Mouse (Mus musculus): ENCODE results near the gene Rap1gap2.

Rap1gap2 gene

DNA sequence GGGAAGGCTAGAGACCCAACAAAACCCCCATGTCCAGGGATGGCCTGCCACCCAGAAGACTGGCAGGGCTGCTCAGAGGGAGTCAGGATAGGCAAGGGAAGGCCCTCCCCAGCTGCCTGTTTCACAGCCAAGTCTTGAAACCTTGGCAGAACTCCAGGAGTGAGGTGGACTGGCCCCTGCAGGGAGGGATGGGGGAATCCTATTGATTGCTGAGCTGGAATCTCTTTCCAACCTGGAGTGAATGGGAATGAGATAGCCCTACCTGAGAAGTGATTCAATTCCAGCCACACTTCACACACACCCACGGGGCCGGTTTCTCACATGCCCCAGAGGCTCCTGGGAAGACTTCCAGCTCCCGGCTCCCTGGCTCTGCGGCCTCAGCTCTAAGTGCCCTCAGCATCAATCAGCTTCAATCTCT, 200.9 kb downstream of the Rap1gap2 start:
- peak; percentile 69 for DNase-seq (ENCODE audit: low spot score)

DNA sequence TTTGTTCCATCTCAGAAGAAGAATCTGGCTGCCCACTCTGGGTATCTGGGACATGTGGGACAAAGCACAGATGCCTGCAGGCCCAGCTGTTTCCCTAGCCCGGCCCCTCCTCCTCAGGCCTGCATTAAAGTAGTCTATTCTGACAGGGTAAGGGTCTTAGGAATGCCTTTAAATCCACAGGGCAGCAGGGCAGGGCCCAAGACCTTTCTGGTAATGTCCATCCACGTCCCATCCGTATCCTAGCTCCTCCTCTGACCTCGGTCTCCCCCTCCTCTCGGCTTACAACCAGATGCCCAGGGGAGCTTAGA, 201.3 kb downstream of the Rap1gap2 start:
- no peak for DNase-seq (ENCODE audit: low spot score)

DNA sequence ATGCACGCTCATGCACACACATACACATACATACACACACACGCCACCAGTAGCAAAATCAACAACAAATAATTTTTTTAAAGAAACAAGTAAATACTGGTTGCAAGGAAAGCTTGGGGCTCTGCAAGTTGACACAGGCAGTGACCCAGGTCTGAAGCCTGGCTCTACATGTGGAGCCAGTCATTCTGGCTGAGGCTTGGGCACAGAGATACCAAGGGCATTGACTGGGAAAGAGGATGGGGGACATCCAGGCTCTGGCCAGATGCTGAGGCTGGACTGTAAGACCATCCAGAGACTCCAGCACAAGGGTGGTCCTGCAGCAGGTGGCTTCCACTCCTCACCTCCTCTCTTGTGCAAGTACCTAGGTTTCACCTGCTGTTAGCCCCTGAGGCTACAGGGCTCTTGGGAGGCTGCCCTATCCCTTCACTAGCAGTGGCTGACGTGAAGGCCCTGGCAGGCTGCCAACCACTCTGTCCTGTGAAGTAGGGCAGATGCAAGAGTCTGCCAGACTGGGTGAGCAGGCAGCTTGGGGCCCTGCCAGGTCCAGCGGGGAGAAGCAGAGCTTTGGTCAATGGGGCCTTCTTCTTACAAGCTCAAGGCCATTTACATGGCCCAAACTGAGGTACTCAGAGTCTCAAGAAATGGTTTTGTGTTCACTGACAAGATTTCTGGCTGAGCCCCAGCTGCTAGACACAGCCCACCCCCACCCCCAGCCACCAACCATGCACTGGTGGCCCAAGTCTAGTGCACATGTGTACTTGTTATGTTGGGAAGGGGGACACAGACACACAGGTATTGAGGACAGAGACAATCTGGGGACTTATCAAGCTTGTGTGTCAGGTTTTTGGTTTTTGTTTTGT, 201.9 kb downstream of the Rap1gap2 start:
- peak; percentile 88 for DNase-seq (ENCODE audit: low spot score)

DNA sequence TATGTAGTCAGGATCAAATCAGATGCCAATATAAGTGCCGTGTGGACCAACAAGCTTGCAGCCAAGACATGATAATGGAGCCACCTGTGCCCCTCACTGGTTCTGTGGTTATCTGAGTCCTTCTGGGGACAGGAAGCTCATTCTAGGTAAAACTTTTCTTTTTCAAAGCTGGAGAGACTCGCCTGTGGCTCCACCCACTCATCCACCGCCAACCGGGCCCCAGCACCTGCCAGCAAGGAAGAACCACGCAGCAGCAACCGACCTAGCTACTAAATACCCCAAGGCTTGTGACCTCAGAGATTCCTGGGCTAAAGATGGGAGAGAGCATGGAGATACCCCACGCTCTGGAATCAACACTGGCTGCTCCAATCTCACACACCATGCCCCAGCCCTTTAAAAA, 205.5 kb downstream of the Rap1gap2 start:
- no peak for DNase-seq (ENCODE audit: low spot score)

DNA sequence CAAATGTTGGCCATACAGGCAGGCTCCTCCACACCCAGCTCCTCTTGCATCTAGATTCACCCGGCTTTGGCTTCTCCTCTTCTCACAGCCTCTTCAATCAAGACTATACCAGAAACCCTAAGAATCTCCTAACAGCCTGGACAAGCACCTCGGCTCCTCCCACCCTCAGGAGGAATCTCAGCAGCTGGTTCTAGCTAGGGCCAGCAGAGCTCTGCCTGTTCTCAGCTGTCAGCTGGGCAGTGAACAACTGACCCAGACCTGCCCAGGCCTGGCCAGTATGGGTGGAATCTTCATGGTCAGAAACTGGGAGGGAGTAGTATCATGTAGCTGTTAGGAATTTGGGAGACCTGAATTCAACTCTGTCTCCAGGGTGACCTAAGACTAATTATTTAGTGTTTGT, 206.5 kb downstream of the Rap1gap2 start:
- no peak for DNase-seq (ENCODE audit: low spot score)

DNA sequence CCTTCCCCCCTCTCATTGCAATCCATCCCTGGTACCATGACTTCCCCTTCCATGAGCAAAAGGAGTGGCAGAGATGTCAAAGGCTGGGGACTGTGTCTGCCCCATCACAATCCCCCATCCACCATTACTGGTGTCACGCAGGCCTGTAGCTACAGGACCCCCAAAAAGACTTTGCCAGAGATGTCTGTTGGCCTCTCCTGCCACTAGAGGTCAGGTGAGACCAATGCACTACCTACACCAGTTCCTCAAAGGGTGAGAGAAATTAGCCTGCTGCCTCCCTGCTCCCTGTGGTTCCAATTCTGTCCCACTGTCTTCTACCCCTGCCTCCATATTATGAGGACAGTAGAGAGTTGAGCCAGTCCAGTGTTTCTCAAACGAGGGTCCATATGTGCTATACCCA, 208.6 kb downstream of the Rap1gap2 start:
- DNase-seq (ENCODE audit: low spot score) = no peak

DNA sequence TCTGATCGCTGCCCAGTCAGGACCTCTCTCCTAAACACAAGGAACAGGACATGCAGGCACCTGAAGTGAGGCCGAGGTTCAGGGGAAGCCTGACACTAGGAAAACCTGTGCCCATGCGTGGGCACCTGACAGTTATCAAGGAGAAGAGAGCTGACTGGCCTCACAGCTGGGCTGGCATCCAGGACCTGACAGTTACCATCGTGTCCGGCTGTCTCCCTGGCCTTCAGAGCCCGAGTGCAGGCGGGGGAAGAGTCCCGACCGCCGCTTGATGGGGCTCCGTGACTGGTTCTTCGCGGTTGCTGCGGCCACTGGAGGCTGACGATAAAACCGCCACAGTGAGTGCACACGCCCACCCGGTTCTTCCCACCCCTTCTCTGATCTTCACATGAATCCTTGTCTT, 215.1 kb downstream of the Rap1gap2 start:
- DNase-seq (ENCODE audit: low spot score) = no peak

DNA sequence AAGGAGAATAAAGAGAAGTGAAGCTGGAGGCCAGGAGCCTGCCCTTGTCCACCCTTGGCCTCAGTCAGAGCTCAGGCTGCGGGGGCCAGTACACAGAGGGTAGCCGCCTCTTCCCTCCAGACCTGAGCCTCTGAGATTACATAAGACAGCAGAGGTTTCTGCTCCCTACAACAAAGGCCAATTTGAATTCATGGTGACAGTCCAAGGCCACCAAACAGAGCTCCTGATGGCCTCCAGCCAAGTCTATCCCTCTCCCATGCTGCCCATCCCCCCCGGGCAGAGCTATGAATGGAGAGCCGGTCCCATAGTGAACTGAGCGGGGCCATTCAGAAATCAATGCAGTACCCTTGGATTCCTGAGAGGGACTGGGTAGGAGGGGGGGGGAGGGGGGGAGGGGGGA, 217.2 kb downstream of the Rap1gap2 start:
- no peak for DNase-seq (ENCODE audit: low spot score)

DNA sequence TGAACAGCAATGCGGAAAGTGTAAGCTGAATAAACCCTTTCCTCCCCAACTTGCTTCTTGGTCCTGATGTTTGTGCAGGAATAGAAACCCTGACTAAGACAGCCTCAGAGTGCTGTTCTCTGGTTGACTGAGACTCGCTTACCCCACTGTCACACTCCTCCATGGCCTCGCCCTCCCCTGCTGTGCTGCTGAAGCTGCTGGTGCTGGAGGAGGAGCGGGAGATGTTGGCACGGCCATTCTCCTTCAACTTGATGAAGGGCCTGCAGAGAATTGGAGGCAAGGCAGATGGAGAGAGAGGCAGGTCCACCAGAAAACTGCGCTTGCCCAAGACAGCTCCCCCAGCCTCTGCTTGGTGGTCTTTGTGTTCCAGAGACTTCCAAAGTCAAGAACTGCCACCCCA, 217.8 kb downstream of the Rap1gap2 start:
- DNase-seq (ENCODE audit: low spot score) = no peak

DNA sequence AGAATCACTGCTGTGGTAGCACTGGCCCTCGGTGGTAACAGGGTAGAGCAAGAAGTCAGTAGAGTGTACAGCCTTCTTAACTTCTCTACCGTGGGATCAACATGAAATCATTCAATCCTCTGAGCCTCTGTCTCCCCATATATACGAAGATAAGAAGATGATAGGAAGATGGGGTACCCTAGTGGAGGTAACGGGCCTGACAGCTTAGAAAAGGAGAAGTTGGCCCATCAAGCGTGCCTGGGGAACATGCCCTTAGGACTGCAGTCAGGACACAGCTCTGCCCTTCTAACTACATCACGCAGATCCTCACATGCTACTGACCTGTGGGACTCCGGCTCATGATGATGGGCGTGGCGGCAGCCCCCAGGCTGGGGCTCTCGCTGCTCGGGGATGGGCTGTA, 218.8 kb downstream of the Rap1gap2 start:
- DNase-seq (ENCODE audit: low spot score) = no peak

DNA sequence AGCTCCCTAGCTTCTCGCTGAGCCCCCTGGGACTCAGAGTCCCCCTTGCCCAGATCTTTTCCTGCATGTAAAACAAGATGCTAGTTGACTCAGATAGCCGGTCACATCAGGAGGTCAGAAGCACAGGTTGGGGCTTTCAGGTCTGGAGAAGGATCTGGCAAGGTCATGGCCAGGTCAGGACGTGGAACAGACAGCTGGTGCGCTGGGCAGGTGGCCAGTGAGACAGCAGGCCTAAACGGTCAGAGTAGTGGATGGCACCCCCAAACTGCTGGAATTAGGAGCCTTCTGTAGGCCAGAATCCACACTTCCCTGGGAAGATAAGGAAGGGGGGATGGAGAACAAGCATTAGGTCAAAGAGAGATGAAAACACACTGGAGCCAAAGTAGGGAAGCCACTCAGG, 223.5 kb downstream of the Rap1gap2 start:
- no peak for DNase-seq (ENCODE audit: low spot score)

DNA sequence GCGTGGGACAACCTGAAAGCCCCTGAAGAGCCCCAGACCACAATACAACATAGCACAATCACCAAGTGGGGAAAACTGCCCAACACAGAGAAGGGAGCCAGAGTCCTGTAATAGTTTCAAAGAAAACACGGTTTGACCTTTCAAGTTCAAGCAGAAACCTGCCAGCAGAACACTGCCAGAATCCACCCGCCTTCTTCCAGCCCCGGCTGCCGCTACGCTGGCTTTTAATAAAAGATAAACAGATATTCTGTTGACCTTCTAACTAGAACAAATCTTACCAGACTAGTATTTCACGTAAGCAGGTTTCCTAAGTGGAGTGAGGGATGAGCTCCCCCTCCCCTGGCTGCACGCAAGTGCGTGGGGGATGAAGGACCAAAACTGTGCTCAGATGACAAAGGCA, 225.0 kb downstream of the Rap1gap2 start:
- no peak for DNase-seq (ENCODE audit: low spot score)

DNA sequence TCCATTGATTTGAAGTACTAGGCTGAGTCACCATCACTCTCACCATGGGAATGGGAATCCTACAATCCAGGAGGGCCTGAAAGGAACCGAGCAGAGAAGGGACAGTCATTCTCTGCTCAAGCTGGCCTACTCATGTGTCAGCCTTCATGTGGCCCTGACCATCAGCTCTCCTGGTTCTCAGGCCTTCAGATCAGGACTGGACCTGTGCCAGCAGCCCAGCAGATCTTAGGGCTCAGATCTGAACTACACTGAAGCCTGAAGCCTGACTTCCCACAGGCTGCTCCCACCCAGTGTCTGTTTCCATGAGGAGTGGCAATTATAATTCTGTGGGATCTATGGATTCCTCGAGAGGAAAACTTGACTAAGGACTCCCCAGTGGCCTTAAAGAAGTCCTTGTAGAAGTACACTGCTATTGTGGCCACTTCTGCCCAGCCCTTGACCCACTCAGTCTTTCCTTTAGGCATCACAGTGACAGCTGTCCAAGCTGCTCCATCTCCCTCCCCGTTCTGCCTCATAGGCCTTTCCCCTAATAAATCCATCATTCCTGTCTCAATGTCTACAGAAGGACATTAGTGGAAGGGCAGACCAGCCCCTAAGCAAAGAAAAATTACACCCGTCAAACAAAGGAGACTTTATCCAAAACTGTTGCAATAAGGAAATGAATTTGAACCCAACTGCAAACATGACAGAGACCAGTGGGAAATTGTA, 231.4 kb downstream of the Rap1gap2 start:
- no peak for DNase-seq (ENCODE audit: low spot score)

DNA sequence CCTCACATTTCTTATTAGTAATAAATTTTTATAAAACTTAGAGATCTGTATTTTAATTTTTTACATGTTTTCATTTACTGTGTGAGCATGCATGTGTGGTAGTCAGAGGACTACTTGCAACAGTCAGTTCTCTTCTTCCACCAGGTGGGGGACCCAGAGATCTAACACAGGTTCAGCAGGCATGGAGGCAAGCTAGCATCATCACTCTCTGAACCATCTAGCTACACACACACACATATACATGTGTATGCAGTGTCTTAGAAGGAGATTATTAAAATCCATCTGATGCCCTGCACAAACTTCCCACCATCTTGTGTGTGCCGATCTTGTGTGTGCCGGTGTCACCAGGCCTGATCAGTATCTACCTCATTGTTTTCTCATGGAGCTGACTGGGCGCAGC, 233.9 kb downstream of the Rap1gap2 start:
- no peak for DNase-seq (ENCODE audit: low spot score)

DNA sequence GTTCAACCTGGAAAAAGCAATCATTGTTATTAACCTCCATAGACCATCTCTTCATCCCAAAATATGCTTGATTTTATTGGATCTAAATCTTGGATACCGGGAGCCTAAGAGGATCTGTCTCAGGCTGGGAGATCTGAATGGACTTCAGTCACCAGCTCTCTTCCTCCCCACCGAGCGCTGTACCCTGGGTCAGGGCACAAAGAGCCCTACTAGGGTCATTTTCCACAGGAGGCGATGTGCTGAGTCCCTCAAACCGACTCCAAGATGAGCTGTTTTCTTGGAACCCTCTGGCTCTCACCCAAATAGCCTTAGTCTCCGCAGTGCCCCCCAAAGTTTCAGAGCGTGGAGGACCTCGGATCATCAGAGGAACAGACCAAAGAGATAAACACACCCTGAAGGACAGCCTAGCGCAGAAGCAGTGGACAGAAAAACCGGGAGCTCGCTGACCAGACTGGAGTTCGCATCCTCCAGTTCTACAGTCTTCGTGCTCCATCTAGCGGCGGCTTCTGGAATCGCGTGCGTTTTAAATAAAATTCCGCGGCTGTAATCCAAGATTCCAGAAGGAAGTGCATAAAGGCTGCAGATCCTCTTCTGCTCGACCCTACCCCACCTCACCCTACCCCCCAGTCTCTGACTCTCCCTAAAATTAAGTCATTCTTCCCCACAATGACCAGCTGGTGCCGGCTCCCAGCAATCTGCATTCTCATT, 239.2 kb downstream of the Rap1gap2 start:
- DNase-seq (ENCODE audit: low spot score) = peak; percentile 28

DNA sequence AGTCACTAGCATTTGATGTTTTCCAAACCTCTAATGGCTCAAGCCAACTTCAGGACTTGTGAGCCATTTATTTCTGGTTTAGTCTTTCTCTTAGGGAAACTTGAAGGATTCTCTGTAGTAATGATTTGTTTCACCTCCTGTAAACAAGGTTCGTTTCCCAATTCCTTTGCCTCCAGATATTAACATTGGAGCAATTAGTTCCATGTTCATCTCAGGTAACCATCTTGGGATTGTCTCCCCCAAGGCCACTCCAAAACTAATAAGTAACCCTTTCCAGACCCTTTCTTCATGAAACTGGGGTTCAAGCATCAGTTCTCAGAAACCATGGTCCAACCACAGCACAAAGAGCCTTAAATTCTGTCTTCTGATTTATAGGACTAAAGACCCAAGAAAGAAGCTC, 248.9 kb downstream of the Rap1gap2 start, which contains the start of gene Olfr412:
Gene Olfr412, plus strand, starts transcription at position 301 of the 400 bp plus-strand sequence.
- no peak for DNase-seq (ENCODE audit: low spot score)

DNA sequence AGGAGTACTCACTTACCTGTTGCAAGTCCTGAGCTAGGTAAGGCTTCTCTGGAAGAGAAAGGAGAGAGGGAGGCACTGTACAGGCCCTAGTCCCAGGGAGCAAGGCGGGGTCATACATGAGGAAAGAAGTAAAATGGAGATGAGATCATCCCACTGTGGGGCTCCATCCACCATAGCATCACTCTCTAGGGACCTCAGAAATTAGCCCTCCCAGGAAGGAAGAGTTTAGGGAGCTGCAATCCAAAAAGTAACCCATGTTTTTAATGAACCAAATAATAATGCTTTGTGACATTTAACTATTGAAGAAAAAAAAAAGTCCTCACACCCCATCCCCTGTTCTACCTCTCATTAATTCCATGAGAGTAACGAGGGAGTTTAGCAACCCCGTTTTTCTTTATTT, 258.2 kb downstream of the Rap1gap2 start, which contains the start of gene Olfr411:
Gene Olfr411, minus strand, starts transcription at position 101 of the 400 bp plus-strand sequence.
- no peak for DNase-seq (ENCODE audit: low spot score)

DNA sequence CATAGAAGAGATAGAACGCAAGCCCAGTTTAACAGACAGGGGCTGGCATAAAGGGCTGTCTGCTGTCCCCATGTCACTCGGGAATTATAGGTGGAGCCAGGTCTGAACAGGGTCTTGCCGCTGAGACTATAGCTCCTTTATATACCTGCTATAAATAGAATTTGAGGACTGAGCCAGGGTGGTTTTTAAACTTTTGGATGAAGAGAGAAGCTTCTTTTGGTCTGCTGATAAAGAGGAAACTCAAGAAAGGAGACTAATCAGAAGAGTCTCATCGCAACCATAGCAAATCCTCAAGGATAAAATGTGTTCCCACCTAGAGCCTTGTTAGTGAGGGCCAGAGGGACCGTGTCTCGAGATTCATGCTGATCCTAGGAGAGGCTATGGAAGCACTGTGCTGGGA, 272.8 kb downstream of the Rap1gap2 start, which contains the start of gene Olfr410:
Gene Olfr410, minus strand, starts transcription at position 101 of the 400 bp plus-strand sequence.
- no peak for DNase-seq (ENCODE audit: low spot score)

Measured in ovary, adult 18-20 months (tissue).